Mouse (Mus musculus): Measurements from ENCODE around the gene Gm49711.

GRCm38 (mm10) chr16:92196741-92197331 lies 138.7 kb downstream of the Gm49711 start:
- TF ChIP-seq CTCF (IDR thresholded peaks at IDR 0.05; ENCODE audit: low read depth, low read length): no peak
- no peak for TF ChIP-seq EP300 (IDR thresholded peaks at IDR 0.05; ENCODE audit: insufficient read depth, low read depth, low read length)
- TF ChIP-seq POLR2A (IDR thresholded peaks at IDR 0.05; ENCODE audit: insufficient read depth, low read length): no peak
